Mouse (Mus musculus): ENCODE results near the gene Cacnb1.

DNA sequence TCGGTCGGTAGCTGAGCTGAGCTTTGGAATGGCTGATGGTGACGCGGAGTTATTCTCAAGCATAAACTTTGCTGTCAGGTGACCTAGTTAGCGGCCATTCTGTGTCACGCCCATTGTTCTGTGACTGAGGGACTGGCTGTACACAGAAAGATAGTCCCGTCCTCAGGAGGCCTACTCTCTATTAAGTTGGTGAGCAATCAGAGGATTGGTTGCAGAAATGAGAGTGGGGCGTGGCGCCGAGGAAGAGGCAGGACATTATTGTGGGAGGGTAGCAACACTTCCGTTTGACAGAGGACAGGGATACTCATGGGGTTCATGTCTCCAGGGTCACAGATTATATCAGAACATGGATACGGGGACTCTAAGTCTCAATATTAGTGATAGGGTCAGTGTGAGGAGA lies 43.4 kb upstream of the Cacnb1 start:
- TF ChIP-seq CTCF (IDR thresholded peaks at IDR 0.05; ENCODE audit: control insufficient read depth, insufficient read depth, insufficient read length) = no peak
- TF ChIP-seq MYOG (IDR thresholded peaks at IDR 0.05; ENCODE audit: control insufficient read depth, extremely low read depth, insufficient read length) = no peak
- TF ChIP-seq MAX (IDR thresholded peaks at IDR 0.05) = no peak
